Mouse (Mus musculus) ES-E14 (cell line): ENCODE results near the gene Art1. TPM values are rescaled to one million over a fixed set of nuclear protein-coding genes. Genes with fewer than 3 reads are reported as not detected.

ENCODE experiments used
- DNase-seq: peaks from one replicate; pipeline ENCODE4 v3.0.0-alpha.2; 2013; ENCODE audit warnings: low read depth, low spot score
- H3K27ac ChIP-seq: 2 replicates; pipeline ENCODE4 v1.5.1; 2012; ENCODE audit warnings: low read depth, mild to moderate bottlenecking, low read length, moderate library complexity, mixed read lengths; ENCODE audit not compliant: poor library complexity, insufficient read depth, severe bottlenecking
- H3K36me3 ChIP-seq: 2 replicates; pipeline ENCODE4 v1.6.1; 2012; ENCODE audit warnings: mild to moderate bottlenecking, low read length, moderate library complexity, mixed read lengths; ENCODE audit not compliant: control insufficient read depth, poor library complexity, insufficient read depth, severe bottlenecking
- H3K4me1 ChIP-seq, 2 experiments: fragments of 150-350 bp in 1 of 2; sonication (generic) in 1 of 2; 2 replicates each; pipeline ENCODE4 v1.6.1; 2012; ENCODE audit warnings: low read length in 2 of 2, mild to moderate bottlenecking in 1 of 2, mixed read lengths in 1 of 2; ENCODE audit not compliant: control insufficient read depth in 2 of 2, insufficient read depth in 2 of 2, poor library complexity in 1 of 2
- H3K4me3 ChIP-seq, 2 experiments: fragments of 150-350 bp in 1 of 2; sonication (generic) in 1 of 2; 2 replicates each; pipeline ENCODE4 v1.5.1; 2012; ENCODE audit warnings: low read length in 2 of 2, low read depth in 1 of 2, mild to moderate bottlenecking in 1 of 2, mixed read lengths in 1 of 2; ENCODE audit not compliant: insufficient read depth in 1 of 2, poor library complexity in 1 of 2, severe bottlenecking in 1 of 2
- H3K9ac ChIP-seq: 2 replicates; pipeline ENCODE4 v1.6.1; 2012; ENCODE audit warnings: low read depth, mild to moderate bottlenecking, low read length, mixed read lengths; ENCODE audit not compliant: poor library complexity, insufficient read depth, severe bottlenecking
- H3K9me3 ChIP-seq: fragments of 150-350 bp; sonication (generic); 2 replicates; pipeline ENCODE4 v1.6.1; 2012; ENCODE audit warnings: low read depth, mild to moderate bottlenecking, low read length; ENCODE audit not compliant: control insufficient read depth, insufficient read depth
- CHD2 ChIP-seq: IDR thresholded peaks from 2 replicates; pipeline ENCODE4 v1.6.1; 2014; ENCODE audit warnings: mild to moderate bottlenecking, low read depth, low read length, inconsistent platforms
- HCFC1 ChIP-seq: IDR thresholded peaks from 2 replicates; pipeline ENCODE4 v1.6.1; 2012; ENCODE audit warnings: low read length, inconsistent platforms, borderline replicate concordance; ENCODE audit not compliant: insufficient read depth
- MAFK ChIP-seq: IDR thresholded peaks from 2 replicates; pipeline ENCODE4 v1.6.1; 2014; ENCODE audit warnings: mild to moderate bottlenecking, low read depth, low read length, inconsistent platforms; ENCODE audit not compliant: insufficient read depth
- ZC3H11A ChIP-seq: IDR thresholded peaks from 2 replicates; pipeline ENCODE4 v1.6.1; 2012; ENCODE audit warnings: low read depth, mild to moderate bottlenecking, inconsistent platforms, low read length, borderline replicate concordance
- ZNF384 ChIP-seq: IDR thresholded peaks from 2 replicates; pipeline ENCODE4 v1.6.1; 2012; ENCODE audit warnings: low read depth, low read length, inconsistent platforms
- in situ Hi-C, 2 experiments: fragments of 600-800 bp; cut with MboI; formaldehyde crosslinking; loops; one replicate each; pipeline ENCODE4 v1.15.1; 2025; ENCODE audit warnings: low sequenced_read_pairs in 2 of 2, inconsistent platforms in 1 of 2; ENCODE audit not compliant: unreplicated experiment in 2 of 2
- total RNA-seq: library from RNA; depleted of rRNA; stranded (reverse); fragments of 300-350 nt; gene quantifications from 2 replicates; pipeline ENCODE4 v1.2.3, GENCODE M21; 2012

Gene Art1
- total RNA-seq, 1 experiment: 0.45 TPM

- Histone ChIP-seq H3K27ac (no peak within 1 kb of the TSS), H3K36me3 (no peaks in the 10 kb centered on the region), H3K4me3 (no peak within 1 kb of the TSS), H3K9me3 (no peaks in the 10 kb centered on the region), H3K4me1 (peaks cover 0 to 9% of the 10 kb centered on the region in 2 experiments; a peak in 1 of 4 replicates), H3K9ac (no peak within 1 kb of the TSS)
- in situ Hi-C loops: no loop called here
- DNase-seq: no peak
- TF ChIP-seq HCFC1: no peak
These were observed 7.6 kb downstream of the Art1 start, which contains the start of gene Art5 for GRCm38 (mm10) chr7:102109171-102109570. Art5 (minus strand) TSS chr7:102109489.

DNA sequence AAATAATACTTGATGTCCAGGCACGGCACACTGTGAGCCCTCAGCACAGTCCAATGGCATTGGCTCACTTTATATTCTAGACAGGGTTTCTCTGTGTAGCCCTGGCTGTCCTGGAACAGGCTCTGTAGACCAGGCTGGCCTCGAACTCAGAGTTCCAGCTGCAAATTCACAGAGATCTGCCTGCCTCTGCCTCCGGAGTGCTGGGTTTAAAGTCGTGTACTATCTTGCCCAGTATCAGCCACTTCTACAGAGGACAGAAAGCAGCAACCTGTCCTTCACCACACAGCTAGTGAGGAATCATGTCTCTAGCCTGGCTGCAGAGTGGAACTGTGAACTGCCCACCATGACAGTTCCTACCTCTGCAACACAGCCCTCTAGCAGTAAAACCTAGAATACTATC is 8.2 kb downstream of the Art1 start:
- in situ Hi-C loops: no loop called here
- no peak overlapping the region for H3K27ac ChIP-seq
- no peak for TF ChIP-seq MAFK
- no peak for TF ChIP-seq HCFC1
- no peak for TF ChIP-seq ZNF384
- no peak for TF ChIP-seq ZC3H11A
- no peak for TF ChIP-seq CHD2

DNA sequence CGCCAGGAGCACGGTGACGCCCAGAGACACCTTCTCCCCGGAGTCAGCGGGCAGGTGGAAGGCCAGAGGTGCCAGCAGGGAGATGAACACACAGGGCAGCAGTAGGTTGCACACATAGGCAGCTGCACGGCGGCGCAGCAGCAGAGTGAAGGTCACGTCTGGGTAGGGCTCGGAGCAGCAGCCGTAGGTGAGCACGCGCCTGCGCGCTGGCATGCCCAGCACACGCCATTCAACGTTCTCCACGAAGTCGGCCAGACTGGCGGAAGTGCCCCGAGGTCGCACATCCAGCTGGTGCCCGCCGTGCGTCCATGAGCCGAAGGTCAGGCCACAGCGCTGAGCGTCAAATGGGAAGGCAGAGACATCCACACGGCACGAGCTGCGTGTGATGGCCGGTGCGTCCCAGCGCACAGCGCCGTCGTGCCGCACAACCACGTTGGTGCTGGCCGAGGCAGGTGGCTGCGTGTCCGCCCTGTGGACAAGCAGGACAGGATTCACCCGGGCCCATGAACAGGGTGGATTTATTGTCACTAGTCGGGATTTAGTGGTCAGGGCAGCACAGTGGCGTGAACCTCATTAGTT is 11.7 kb downstream of the Art1 start:
- TF ChIP-seq ZC3H11A (no peak), ZNF384 (no peak)
- no peaks in the 10 kb centered on the region for H3K36me3 ChIP-seq
- H3K4me3 ChIP-seq: peak overlapping the region; percentile 54 to 59; a peak in 3 of 4 replicates
- peaks cover 0 to 10% of the 10 kb centered on the region in 2 experiments; a peak in 1 of 4 replicates for H3K4me1 ChIP-seq
- H3K9ac ChIP-seq: peak overlapping the region; percentile 17; the same call in 1 of the 2 replicates
- in situ Hi-C loops: no loop called here
- no peak for DNase-seq
- no peak overlapping the region for H3K27ac ChIP-seq
- no peaks in the 10 kb centered on the region for H3K9me3 ChIP-seq

More for the DNA sequence above, 8.2 kb downstream of the Art1 start:
- Histone ChIP-seq H3K36me3 (no peaks in the 10 kb centered on the region), H3K4me1 (peaks cover 0 to 9% of the 10 kb centered on the region in 2 experiments; a peak in 1 of 4 replicates), H3K4me3 (no peak overlapping the region), H3K9me3 (no peaks in the 10 kb centered on the region), H3K9ac (no peak overlapping the region)
- no peak for DNase-seq

DNA sequence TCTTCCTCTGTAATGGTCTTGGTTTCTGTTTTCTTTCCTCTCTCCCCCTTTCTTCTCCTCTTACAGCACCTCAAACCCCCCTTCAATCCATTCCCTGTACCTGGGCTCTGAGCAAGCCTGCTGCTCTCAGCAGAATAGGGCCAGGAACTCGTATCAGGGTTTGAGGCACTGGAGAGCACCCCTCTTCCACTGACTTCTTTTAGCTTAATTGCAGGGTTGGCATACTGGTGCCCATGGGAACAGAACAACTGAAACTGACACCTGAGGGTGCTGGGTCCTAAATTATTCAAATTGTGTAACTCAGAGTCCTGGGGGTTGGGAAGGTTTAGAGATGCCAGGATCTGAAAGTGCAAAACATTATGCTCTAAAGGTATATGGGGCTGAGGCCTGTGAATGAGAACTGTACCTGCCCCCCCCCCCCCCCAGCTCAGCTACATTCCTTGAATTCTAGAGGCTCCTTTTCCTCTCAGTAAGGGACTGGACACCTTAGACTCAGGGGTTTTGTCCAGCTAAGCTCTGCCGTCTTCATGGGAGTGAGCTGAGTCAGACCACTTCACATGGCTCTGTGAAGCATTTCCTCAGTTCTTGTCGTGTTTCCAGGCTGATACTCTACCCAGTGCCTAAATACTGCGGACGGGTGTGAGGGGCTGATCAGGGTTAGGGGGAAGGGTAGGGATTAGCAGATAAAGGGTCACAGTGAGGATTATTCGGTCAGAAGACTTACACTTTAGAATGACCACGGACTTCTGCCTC is 15.2 kb downstream of the Art1 start, which contains the start of gene Chrna10:
Gene Chrna10, minus strand, starts transcription at position 250 of the 753 bp plus-strand sequence.
- Histone ChIP-seq H3K9ac (no peak within 1 kb of the TSS), H3K27ac (no peak within 1 kb of the TSS), H3K9me3 (no peaks in the 10 kb centered on the region), H3K4me3 (no peak within 1 kb of the TSS), H3K4me1 (peaks cover 0 to 10% of the 10 kb centered on the region in 2 experiments; a peak in 1 of 4 replicates), H3K36me3 (peaks cover 17% of the 10 kb centered on the region)
- DNase-seq: no peak
- no peak for TF ChIP-seq ZNF384
- TF ChIP-seq ZC3H11A: no peak
- no peak for TF ChIP-seq HCFC1
- TF ChIP-seq MAFK: no peak
- no peak for TF ChIP-seq CHD2
- in situ Hi-C loops: no loop called here
